Mouse (Mus musculus) midbrain, embryonic 14.5 days (tissue): ENCODE measurements around the gene Ift122. TPM values are rescaled to one million over a fixed set of nuclear protein-coding genes. Genes with fewer than 3 reads are reported as not detected.
"Not testable (repeated sequence)": the region's sequence is repeated elsewhere in the genome, so short reads cannot be mapped to it uniquely, and the experiment has no call there.

Experiments
- ATAC-seq: fragments of 200-750 bp; cut with Nextera tagmentation; 2 replicates; pipeline ENCODE4 v1.8.0; 2017; ENCODE audit warnings: moderate number of reproducible peaks, moderate library complexity; ENCODE audit not compliant: low FRiP score, low TSS enrichment
- DNase-seq: peaks from one replicate; pipeline ENCODE4 v3.0.0-alpha.2; 2015
- H3K27ac ChIP-seq: fragments of 300-500 bp; sonication (generic); replicated peaks from 2 replicates; pipeline ENCODE4 v1.5.1; 2014; ENCODE audit warnings: mild to moderate bottlenecking, low read depth, low read length, moderate library complexity
- H3K27me3 ChIP-seq: fragments of 300-500 bp; sonication (generic); 2 replicates; pipeline ENCODE4 v1.6.1; 2014; ENCODE audit warnings: low read length, control low read depth, mixed read lengths; ENCODE audit not compliant: control insufficient read depth, insufficient read depth
- H3K36me3 ChIP-seq: fragments of 300-500 bp; sonication (generic); 2 replicates; pipeline ENCODE4 v1.6.1; 2014; ENCODE audit warnings: low read length, control low read depth; ENCODE audit not compliant: control insufficient read depth, insufficient read depth
- H3K4me1 ChIP-seq: fragments of 300-500 bp; sonication (generic); 2 replicates; pipeline ENCODE4 v1.6.1; 2014; ENCODE audit warnings: mild to moderate bottlenecking, antibody characterized with exemption, low read length, control low read depth; ENCODE audit not compliant: control insufficient read depth, insufficient read depth
- H3K4me2 ChIP-seq: fragments of 300-500 bp; sonication (generic); 2 replicates; pipeline ENCODE4 v1.6.1; 2014; ENCODE audit warnings: mild to moderate bottlenecking, low read length, moderate library complexity
- H3K4me3 ChIP-seq: fragments of 300-500 bp; sonication (generic); replicated peaks from 2 replicates; pipeline ENCODE4 v1.5.1; 2014; ENCODE audit warnings: low read depth, low read length
- H3K9ac ChIP-seq: fragments of 300-500 bp; sonication (generic); replicated peaks from 2 replicates; pipeline ENCODE4 v1.6.1; 2014; ENCODE audit warnings: mild to moderate bottlenecking, low read length, moderate library complexity
- H3K9me3 ChIP-seq: fragments of 300-500 bp; sonication (generic); 2 replicates; pipeline ENCODE4 v1.6.1; 2016; ENCODE audit warnings: low read length, control low read depth, mixed read lengths; ENCODE audit not compliant: control insufficient read depth
- WGBS: fragments of 180-500 bp; shearing (Covaris S2); extraction: QIAGEN DNeasy Blood & Tissue Kit; methylation state at CpG from one replicate; pipeline ENCODE4 v1.1.7; 2014; 5-methylcytosine and 5-hydroxymethylcytosine counted together
- polyA plus RNA-seq: library from polyadenylated mRNA; unstranded; fragments of >200 nt; fragmentation: Nextera tagmentation; extraction: Ambion mirVana; gene quantifications from 2 replicates; pipeline ENCODE4 v1.2.1, GENCODE M21; 2014

Gene Ift122
- polyA plus RNA-seq, 1 experiment from 2014 or later, result 28.1 TPM

- Histone ChIP-seq H3K36me3 (no peaks in the 10 kb centered on the region), H3K4me3 (no peak overlapping the region), H3K27me3 (no peaks in the 10 kb centered on the region), H3K27ac (no peak overlapping the region), H3K4me2 (no peak overlapping the region), H3K9ac (no peak overlapping the region), H3K4me1 (peaks cover 4% of the 10 kb centered on the region; the same call in 1 of the 2 replicates), H3K9me3 (no peaks in the 10 kb centered on the region)
- no peak for DNase-seq
- no peak for ATAC-seq
- 88% methylated on average over 3 of the region's 3 CpGs for whole genome bisulfite sequencing
These were observed 2.6 kb downstream of the Ift122 start for GRCm38 (mm10) chr6:115855733-115856360.

GRCm38 (mm10) chr6:115856361-115856745, 3.1 kb downstream of the Ift122 start:
- 83% methylated on average over 4 of the region's 4 CpGs for WGBS
- Histone ChIP-seq H3K9ac (no peak overlapping the region), H3K4me1 (peaks cover 4% of the 10 kb centered on the region; the same call in 1 of the 2 replicates), H3K9me3 (no peaks in the 10 kb centered on the region), H3K4me2 (no peak overlapping the region), H3K27me3 (no peaks in the 10 kb centered on the region), H3K36me3 (no peaks in the 10 kb centered on the region), H3K27ac (no peak overlapping the region), H3K4me3 (no peak overlapping the region)
- DNase-seq (no peak), ATAC-seq (no peak)

GRCm38 (mm10) chr6:115859258-115859657, 6.0 kb downstream of the Ift122 start:
- DNase-seq (no peak), ATAC-seq (no peak)
- H3K27ac ChIP-seq, result no peak overlapping the region
- H3K9me3 ChIP-seq, result no peaks in the 10 kb centered on the region
- WGBS, result 58% methylated on average over 4 of the region's 4 CpGs
- peaks cover 12% of the 10 kb centered on the region for H3K36me3 ChIP-seq
- H3K4me2 ChIP-seq, result no peak overlapping the region
- no peaks in the 10 kb centered on the region for H3K4me1 ChIP-seq
- H3K27me3 ChIP-seq, result no peaks in the 10 kb centered on the region
- H3K9ac ChIP-seq, result no peak overlapping the region
- H3K4me3 ChIP-seq, result no peak overlapping the region

GRCm38 (mm10) chr6:115860027-115860556, 6.8 kb downstream of the Ift122 start:
- no peak overlapping the region for H3K27ac ChIP-seq
- no peaks in the 10 kb centered on the region for H3K27me3 ChIP-seq
- DNase-seq, result no peak
- no peak for ATAC-seq
- H3K4me1 ChIP-seq, result no peaks in the 10 kb centered on the region
- peaks cover 17% of the 10 kb centered on the region for H3K36me3 ChIP-seq
- no peak overlapping the region for H3K9ac ChIP-seq
- H3K9me3 ChIP-seq, result no peaks in the 10 kb centered on the region
- no peak overlapping the region for H3K4me3 ChIP-seq
- H3K4me2 ChIP-seq, result no peak overlapping the region
- WGBS, result 87% methylated on average over 7 of the region's 7 CpGs

- Histone ChIP-seq H3K9ac (no peak overlapping the region), H3K9me3 (no peaks in the 10 kb centered on the region), H3K4me1 (no peaks in the 10 kb centered on the region), H3K27ac (no peak overlapping the region), H3K4me2 (no peak overlapping the region), H3K4me3 (no peak overlapping the region), H3K36me3 (peaks cover 20% of the 10 kb centered on the region), H3K27me3 (no peaks in the 10 kb centered on the region)
- no peak for ATAC-seq
- no peak for DNase-seq
- 78% methylated on average over 7 of the region's 7 CpGs for WGBS
These were observed 10.1 kb downstream of the Ift122 start for GRCm38 (mm10) chr6:115863340-115863841.

GRCm38 (mm10) chr6:115865246-115865645, 12.0 kb downstream of the Ift122 start:
- no peaks in the 10 kb centered on the region for H3K9me3 ChIP-seq
- DNase-seq, result no peak
- no peak overlapping the region for H3K9ac ChIP-seq
- no peak overlapping the region for H3K4me3 ChIP-seq
- 98% methylated on average over 4 of the region's 4 CpGs for WGBS
- H3K4me2 ChIP-seq, result no peak overlapping the region
- no peaks in the 10 kb centered on the region for H3K4me1 ChIP-seq
- no peak overlapping the region for H3K27ac ChIP-seq
- no peaks in the 10 kb centered on the region for H3K27me3 ChIP-seq
- no peak for ATAC-seq
- H3K36me3 ChIP-seq, result peaks cover 20% of the 10 kb centered on the region

- ATAC-seq, H3K4me3 ChIP-seq, H3K27ac ChIP-seq, DNase-seq, H3K9me3 ChIP-seq, H3K4me2 ChIP-seq, H3K9ac ChIP-seq, H3K27me3 ChIP-seq, H3K4me1 ChIP-seq: not testable (repeated sequence)
- H3K36me3 ChIP-seq, result peaks cover 20% of the 10 kb centered on the region
- WGBS, result no CpG with 5 or more reads among the region's 3 CpGs
These were observed 13.9 kb downstream of the Ift122 start for GRCm38 (mm10) chr6:115867157-115867556.

- not testable (repeated sequence) for H3K4me1 ChIP-seq, H3K4me3 ChIP-seq, H3K4me2 ChIP-seq, H3K9ac ChIP-seq, H3K27ac ChIP-seq, ATAC-seq, H3K9me3 ChIP-seq, DNase-seq, H3K27me3 ChIP-seq
- H3K36me3 ChIP-seq, result peaks cover 12% of the 10 kb centered on the region
- no CpG with 5 or more reads among the region's 3 CpGs for WGBS
These were observed 18.0 kb downstream of the Ift122 start for GRCm38 (mm10) chr6:115871318-115871717.

GRCm38 (mm10) chr6:115877239-115877638, 24.0 kb downstream of the Ift122 start:
- Histone ChIP-seq H3K27ac (no peak overlapping the region), H3K27me3 (no peaks in the 10 kb centered on the region), H3K9ac (no peak overlapping the region), H3K36me3 (peaks cover 57% of the 10 kb centered on the region), H3K4me3 (no peak overlapping the region), H3K9me3 (no peaks in the 10 kb centered on the region), H3K4me1 (no peaks in the 10 kb centered on the region), H3K4me2 (no peak overlapping the region)
- no peak for DNase-seq
- no peak for ATAC-seq
- WGBS, result 95% methylated on average over 2 of the region's 2 CpGs
